Mouse (Mus musculus) T-cell, adult 2 months (primary cell): ENCODE results near the gene Nxph1.

ENCODE experiments used
- DNase-seq: peaks from one replicate; pipeline ENCODE4 v3.0.0; 2022; ENCODE audit warnings: low spot score

Gene Nxph1

DNA sequence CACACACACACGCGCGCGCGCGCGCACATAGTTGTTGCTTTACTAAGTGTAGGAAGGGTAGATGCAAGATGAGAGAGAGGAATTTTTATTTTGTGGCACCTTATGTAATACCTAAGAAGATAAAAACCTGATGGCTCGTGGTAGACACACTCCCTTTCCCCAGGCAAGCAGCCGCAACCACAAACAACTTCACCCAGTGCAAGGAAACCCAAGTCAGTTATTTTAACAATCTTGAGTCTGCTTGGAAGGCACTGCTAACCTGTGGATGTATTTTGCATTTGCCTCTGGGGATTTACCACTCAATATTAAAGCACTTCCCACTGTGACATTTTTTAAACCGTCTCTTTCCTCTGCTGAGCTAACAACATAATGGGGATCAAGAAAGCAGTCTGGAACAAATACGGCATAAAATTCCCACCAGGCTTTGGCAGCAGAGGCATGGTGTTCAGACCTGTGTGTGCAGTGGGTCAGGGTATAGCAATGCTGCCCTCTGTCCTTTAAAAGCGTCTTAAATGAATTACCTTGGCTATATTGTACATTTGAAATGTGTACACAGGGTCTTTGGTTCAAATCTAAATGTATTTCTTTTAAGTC lies 176.2 kb downstream of the Nxph1 start:
- no peak for DNase-seq

DNA sequence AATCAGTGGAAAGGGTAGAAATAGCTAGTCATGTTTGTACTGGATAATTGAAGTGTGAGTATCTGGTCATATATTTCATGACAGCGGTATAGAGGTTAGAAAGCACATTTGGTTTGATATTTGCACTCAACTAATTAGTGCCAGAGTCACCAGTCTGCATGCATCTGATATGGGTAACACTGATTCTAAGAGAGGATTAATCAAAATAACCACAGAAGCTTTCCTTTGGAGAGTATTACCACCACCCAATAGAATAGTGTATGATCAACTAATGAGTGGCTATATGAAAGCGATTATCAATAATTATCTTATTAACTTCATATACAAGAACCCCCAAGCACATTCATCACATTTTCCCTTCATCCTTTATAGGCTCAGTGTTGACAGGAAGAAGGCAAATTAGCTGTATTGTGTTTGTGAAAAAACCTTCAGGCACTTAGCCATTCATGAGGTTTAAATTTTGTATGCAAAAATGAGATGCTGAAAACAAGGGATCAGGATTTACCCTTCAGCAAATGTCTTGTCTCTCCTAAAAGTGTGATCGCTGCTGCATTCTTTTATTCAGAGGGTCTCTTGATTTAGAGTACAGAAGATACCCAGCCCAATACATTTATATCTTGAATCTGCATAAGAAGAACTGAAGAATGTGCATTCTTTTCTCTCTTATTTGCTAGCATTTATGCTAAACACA lies 185.5 kb downstream of the Nxph1 start:
- DNase-seq, result no peak

DNA sequence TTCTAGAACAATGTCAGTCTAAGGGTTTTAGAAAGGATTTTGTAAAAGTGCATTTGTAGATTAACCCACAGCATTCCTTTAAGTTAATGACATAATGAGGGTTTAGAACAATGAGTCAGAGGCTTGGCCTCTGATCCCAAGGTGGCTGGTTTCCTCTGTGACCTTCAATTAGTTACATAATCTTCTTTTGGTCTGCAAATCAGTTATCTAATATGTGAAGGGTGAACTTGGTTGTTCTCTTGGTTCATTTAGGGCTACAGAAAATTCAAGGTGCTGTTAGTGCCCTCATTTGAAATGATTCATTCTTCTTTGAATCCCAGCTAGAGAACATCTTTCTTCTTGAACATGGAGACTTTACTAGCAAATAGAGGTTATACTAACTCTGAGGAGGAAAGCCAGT lies 199.7 kb downstream of the Nxph1 start:
- DNase-seq, result no peak

DNA sequence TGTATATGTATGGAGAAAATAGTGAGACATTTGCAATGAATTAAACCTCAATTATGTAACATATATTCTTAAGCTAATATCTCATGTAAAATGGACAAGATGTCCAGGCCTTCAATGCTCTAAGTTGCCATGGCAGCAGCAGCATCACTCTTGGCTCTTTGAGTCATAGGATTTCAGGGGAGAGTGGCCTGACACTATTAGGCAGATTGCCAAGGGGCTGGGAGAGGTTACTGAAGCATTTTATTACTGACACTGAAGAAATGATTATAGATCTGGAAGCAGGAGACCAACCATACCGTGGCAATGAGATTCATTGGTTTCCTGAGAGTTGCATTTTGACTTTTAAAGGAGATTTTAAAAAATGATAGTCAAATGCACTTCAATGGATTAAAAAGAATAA lies 201.6 kb downstream of the Nxph1 start:
- no peak for DNase-seq

DNA sequence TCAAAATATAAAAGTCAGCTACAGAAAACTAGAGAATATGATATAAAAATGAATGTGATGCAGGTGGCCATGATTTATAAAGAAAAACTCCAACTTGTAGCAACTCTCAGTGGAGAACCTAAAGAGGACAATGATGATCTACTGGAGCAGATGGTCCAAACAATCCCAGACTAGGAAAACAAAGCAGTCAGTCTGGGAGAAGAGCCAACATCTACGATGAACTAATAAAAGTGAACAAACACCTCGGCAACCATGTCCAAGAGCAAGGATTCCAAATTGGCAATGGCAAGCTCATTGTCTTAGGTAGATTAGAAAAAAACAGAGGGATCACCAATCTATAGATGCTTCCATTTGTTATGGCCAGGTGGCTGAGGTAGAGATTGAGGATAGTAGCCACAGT lies 211.0 kb downstream of the Nxph1 start:
- DNase-seq, result no peak

DNA sequence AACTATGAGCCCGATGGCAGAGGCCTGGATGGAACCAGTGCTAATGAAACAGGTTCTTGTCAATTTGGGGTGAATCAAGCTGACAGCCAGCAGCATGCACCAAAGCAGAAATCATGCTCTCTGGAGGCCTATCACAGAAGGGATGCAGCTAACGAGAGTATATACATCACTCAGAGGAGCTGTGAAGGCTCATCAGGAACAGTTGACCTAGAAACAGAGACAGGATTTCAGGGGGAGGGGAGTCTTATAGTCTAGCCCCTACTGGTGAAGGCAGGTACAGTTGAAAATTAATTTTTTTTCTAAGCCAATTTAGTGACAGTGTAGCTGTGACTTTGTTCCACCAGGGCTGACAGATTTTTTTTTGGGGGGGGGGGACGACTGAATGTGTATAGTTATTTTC lies 234.2 kb downstream of the Nxph1 start:
- no peak for DNase-seq

DNA sequence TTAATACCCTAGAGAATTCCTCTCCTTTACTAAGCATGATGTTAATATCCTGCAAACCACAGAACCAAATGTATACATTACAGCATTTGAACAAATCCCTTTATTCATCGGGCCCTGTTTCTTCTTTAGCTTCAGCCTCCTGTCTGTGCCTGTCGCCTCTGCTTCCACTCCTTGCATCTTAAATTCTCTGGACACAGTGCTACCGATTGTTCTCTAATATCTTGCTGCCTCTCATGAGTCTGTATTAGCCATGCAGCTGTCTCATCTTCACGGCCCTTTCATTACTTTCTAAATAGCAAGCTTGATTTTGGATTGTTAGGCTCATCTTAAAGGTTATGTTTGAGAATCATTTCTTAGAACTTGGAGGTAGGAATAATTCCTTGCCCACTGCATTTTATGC lies 262.5 kb downstream of the Nxph1 start:
- no peak for DNase-seq

DNA sequence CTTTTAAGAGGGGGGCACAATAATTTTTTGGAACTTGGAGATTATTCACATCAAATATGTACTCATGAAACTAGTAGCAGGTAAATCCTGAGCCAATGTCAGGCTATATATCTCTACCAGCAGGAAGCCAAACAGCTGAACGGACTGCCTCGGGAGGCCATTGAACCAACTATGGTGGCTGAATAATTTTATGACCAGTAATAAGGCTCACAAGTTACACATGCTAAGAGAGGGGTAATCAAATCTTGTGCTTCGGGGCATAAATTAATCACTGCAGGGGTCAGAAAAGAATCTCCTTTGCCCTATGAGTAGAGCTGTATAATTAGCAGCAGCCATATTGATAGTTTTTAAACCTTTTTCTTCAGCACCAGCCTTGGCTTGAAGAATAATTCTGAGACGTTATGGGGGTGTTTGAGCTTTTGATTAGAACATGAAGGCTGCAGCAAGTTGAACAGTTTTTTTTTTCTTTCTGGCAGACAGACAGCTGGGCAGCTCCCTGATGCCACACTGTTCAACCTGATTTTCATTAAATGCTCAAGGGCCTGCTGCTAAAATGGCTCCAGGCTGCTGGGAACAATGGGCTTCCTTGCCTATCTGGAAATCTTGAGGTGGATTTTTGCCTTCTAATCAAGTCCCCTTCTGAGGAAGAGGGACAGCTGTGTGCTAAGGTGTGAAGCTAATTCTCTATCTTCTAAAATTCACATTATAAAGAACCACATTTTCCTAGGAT lies 272.7 kb downstream of the Nxph1 start:
- DNase-seq, result no peak

DNA sequence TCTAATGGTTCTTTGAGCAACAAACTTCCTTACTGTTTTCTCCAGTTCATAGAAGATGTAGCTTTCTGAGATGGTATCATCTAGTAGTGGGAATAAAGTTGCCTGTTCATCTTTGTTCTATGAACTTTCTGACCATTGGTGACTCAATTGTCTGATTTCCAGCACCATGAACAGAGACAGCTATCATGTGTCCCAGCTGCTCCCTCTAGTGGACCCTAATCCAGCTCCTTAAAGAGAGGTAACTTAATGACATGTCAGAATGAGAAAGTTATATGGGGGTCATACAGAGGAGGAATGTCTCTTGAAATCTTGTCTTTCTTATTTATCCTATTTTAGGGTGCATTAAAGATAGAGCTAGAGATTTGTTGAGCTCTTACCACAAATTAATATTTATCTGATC lies 286.6 kb downstream of the Nxph1 start:
- no peak for DNase-seq

DNA sequence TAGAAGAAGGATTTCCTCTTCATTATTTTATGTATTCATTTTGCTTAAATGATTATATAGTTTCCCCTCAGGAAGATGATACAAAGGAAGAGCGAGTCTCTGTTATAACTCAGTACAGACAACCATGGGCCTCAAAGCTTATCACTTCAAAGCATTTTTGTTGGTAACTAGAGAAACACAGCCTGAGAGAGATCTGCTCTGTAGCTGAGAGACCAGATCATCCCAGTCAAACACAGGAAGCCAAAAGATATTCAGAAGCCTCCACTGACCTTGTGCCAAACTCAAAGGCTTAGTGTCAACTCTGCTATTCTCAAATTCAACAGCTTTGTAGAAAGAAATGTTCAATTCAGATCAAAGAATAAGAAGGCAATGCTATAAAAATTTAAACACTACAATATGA lies 319.8 kb downstream of the Nxph1 start:
- no peak for DNase-seq
